Mouse (Mus musculus) olfactory bulb, adult 2 months (tissue): ENCODE measurements around the gene Hip1.

Experiments used
- CTCF ChIP-seq: fragments of 200-500 bp; IDR thresholded peaks from 2 replicates; pipeline ENCODE4 v1.5.1; 2012; ENCODE audit warnings: low read depth, mild to moderate bottlenecking, low read length, moderate library complexity; ENCODE audit not compliant: insufficient read depth
- POLR2A ChIP-seq: fragments of 200-500 bp; IDR thresholded peaks from 2 replicates; pipeline ENCODE4 v1.6.1; 2012; ENCODE audit warnings: mild to moderate bottlenecking, low read depth, low read length, moderate library complexity; ENCODE audit not compliant: insufficient read depth

- no peak for TF ChIP-seq CTCF
- no peak for TF ChIP-seq POLR2A
Measured at GRCm38 (mm10) chr5:135367841-135368240, 177.1 kb downstream of the Hip1 start.
